ENCODE assay signal across 7 mouse cellular contexts in genomic region chr4:132353481-132353885, GRCm38 (mm10). TPM values are rescaled to one million over a fixed set of nuclear protein-coding genes. Genes with fewer than 3 reads are reported as not detected.
DNase-seq lines count a peak whose midpoint lies in the region; ATAC-seq lines count a peak whose summit lies in the region.

Gene Rcc1, minus strand, starts transcription at chr4:132353605.

- no peaks in the 10 kb centered on the region for H3K36me3 ChIP-seq in intestine, embryonic 16.5 days (ENCODE audit: control insufficient read depth, insufficient read depth, low read length)
- H3K36me3 ChIP-seq in midbrain, embryonic 11.5 days (ENCODE audit: control insufficient read depth, insufficient read depth, low read length), result peaks cover 7% of the 10 kb centered on the region

- peaks cover 14% of the 10 kb centered on the region for H3K4me1 ChIP-seq in intestine, embryonic 16.5 days (ENCODE audit: control insufficient read depth, insufficient read depth, low read length)
- H3K4me1 ChIP-seq in midbrain, embryonic 11.5 days (ENCODE audit: control insufficient read depth, insufficient read depth, low read length), result peaks cover 6% of the 10 kb centered on the region

- peak within 1 kb of the TSS; percentile 77 for H3K9ac ChIP-seq in intestine, embryonic 16.5 days (ENCODE audit: low read depth, low read length)
- H3K9ac ChIP-seq in midbrain, embryonic 11.5 days (ENCODE audit: low read length), result peak within 1 kb of the TSS; percentile 89

- peak; percentile 93 for ATAC-seq in intestine, embryonic 16.5 days
- peak; percentile 90 for ATAC-seq in midbrain, embryonic 11.5 days (ENCODE audit: low FRiP score)

- peak within 1 kb of the TSS; percentile 69 for H3K4me3 ChIP-seq in intestine, embryonic 16.5 days (ENCODE audit: low read length)
- peak within 1 kb of the TSS; percentile 83 for H3K4me3 ChIP-seq in midbrain, embryonic 11.5 days (ENCODE audit: low read depth, low read length)

- no peaks in the 10 kb centered on the region for H3K9me3 ChIP-seq in intestine, embryonic 16.5 days (ENCODE audit: control insufficient read depth, low read length)
- no peaks in the 10 kb centered on the region for H3K9me3 ChIP-seq in midbrain, embryonic 11.5 days (ENCODE audit: control insufficient read depth, low read length)

- WGBS in intestine, embryonic 16.5 days, result under 1% methylated on average over 31 of the region's 31 CpGs
- under 1% methylated on average over 31 of the region's 31 CpGs for WGBS in midbrain, embryonic 11.5 days

- H3K27ac ChIP-seq in intestine, embryonic 16.5 days (ENCODE audit: low read length), result peak within 1 kb of the TSS; percentile 84
- peak within 1 kb of the TSS; percentile 88 for H3K27ac ChIP-seq in midbrain, embryonic 11.5 days (ENCODE audit: low read depth, low read length)

- intact Hi-C loops in gastrocnemius, postnatal 36 days (cut with DNase I), result no loop called here
- intact Hi-C loops in left cerebral cortex, postnatal 36 days (cut with DNase I), result loop anchor here (5.0 kb wide), 1 partner anchor 59 kb away; no protein-coding TSS in a partner anchor

- peak within 1 kb of the TSS; percentile 66 for H3K4me2 ChIP-seq in intestine, embryonic 16.5 days (ENCODE audit: low read depth, low read length)
- H3K4me2 ChIP-seq in midbrain, embryonic 11.5 days, result peak within 1 kb of the TSS; percentile 84

- peak; percentile 94 for DNase-seq in adrenal gland, adult 2 months
- DNase-seq in embryo, embryonic 11.5 days (ENCODE audit: low read depth, low spot score), result peak; percentile 91
- DNase-seq in gastrocnemius, postnatal 36 days, result peak; percentile 88
- DNase-seq in left cerebral cortex, postnatal 36 days (ENCODE audit: low spot score in 2 of 2), result peak; percentile 87 to 91
- peak; percentile 98 for DNase-seq in midbrain, embryonic 11.5 days (ENCODE audit: low spot score, missing footprints)
- DNase-seq in skeletal muscle tissue, adult 2 months (ENCODE audit: low read depth, low spot score), result peak; percentile 96

- no peaks in the 10 kb centered on the region for H3K27me3 ChIP-seq in intestine, embryonic 16.5 days (replicated peaks; ENCODE audit: control insufficient read depth, insufficient read depth, low read length)
- no peaks in the 10 kb centered on the region for H3K27me3 ChIP-seq in midbrain, embryonic 11.5 days (ENCODE audit: control insufficient read depth, insufficient read depth, low read length)

RNA-seq across cellular contexts. Expression of gene Rcc1, which starts in this region (rescaled TPM):
- 10 to 100 TPM; 12.4 to 16.9 TPM for total RNA-seq in adrenal gland, adult 2 months (2021)
- 4.3 TPM in 2 replicates for polyA plus RNA-seq in adrenal gland, adult 2 months (2012; rRNA removed)
- total RNA-seq in gastrocnemius, postnatal 36 days (2021), result 1 to 10 TPM; 6.0 to 6.3 TPM
- 82.2 and 90.6 TPM in 2 replicates for polyA plus RNA-seq in intestine, embryonic 16.5 days (2015; fragmentation: Nextera tagmentation; extraction: Ambion mirVana)
- 10 to 100 TPM in 1 of 2 experiments, 1 to 10 TPM in 1; 9.7 to 12.3 TPM for total RNA-seq in left cerebral cortex, postnatal 36 days (2021)
- 62.1 and 70.3 TPM in 2 replicates for polyA plus RNA-seq in midbrain, embryonic 11.5 days (2014; fragmentation: Nextera tagmentation; extraction: Ambion mirVana)

Comparison
In these comparisons a context has a peak if more than half of its experiments do, and no peak if none do; other contexts are left out.
1. Peak in every context shown above with its lines: DNase-seq, ATAC-seq, H3K4me3 ChIP-seq and H3K27ac ChIP-seq.
2. RNA of gene Rcc1 (polyA plus RNA-seq): 82.2 to 90.6 TPM in intestine, embryonic 16.5 days and 62.1 to 70.3 TPM in midbrain, embryonic 11.5 days; 4.3 TPM in adrenal gland, adult 2 months; every median in the first group is over 10 times any median in the second.